Mouse (Mus musculus): ENCODE measurements at regions not wholly inside any gene's neighbourhood (a gene's known extent, or its start where the extent isn't known, plus 50 kb on each side); places are given as distances from the start of the nearest gene placed in this dataset.

GRCm38 (mm10) chr13:39702621-39703020 is 658.6 kb downstream of the Ofcc1 start:
- no peak for DNase-seq (ENCODE audit: low spot score in 2 of 2)

- no peak for DNase-seq (ENCODE audit: low spot score in 2 of 2)
Observed at GRCm38 (mm10) chr13:39691291-39692024, 669.8 kb downstream of the Ofcc1 start.

- no peak for DNase-seq (ENCODE audit: low spot score in 2 of 2)
Observed at GRCm38 (mm10) chr13:39664548-39664947, 696.7 kb downstream of the Ofcc1 start.

- peak in 1 of 2 experiments; percentile 52 for DNase-seq (ENCODE audit: low spot score in 2 of 2)
Observed at GRCm38 (mm10) chr13:39649457-39649856, 688.8 kb upstream of the Slc35b3 start.

GRCm38 (mm10) chr13:39647367-39647766 is 686.7 kb upstream of the Slc35b3 start:
- peak; percentile 29 to 59 for DNase-seq (ENCODE audit: low spot score in 2 of 2)

GRCm38 (mm10) chr13:39631506-39632132 is 670.9 kb upstream of the Slc35b3 start:
- DNase-seq (ENCODE audit: low spot score in 2 of 2): no peak
